Mouse (Mus musculus) neural tube, embryonic 12.5 days (tissue): ENCODE measurements around the gene Gm42420. TPM values are rescaled to one million over a fixed set of nuclear protein-coding genes. Genes with fewer than 3 reads are reported as not detected.

Experiments
- ATAC-seq: fragments of 200-750 bp; cut with Nextera tagmentation; 2 replicates; pipeline ENCODE4 v1.8.0; 2017; ENCODE audit warnings: low read depth, mild to moderate bottlenecking, moderate TSS enrichment, moderate library complexity; ENCODE audit not compliant: low FRiP score
- H3K27ac ChIP-seq: fragments of 300-500 bp; sonication (generic); 2 replicates; pipeline ENCODE4 v1.5.1; 2016
- H3K27me3 ChIP-seq: fragments of 300-500 bp; sonication (generic); replicated peaks from 2 replicates; pipeline ENCODE4 v1.6.1; 2016; ENCODE audit warnings: mild to moderate bottlenecking
- H3K36me3 ChIP-seq: fragments of 300-500 bp; sonication (generic); 2 replicates; pipeline ENCODE4 v1.6.1; 2016; ENCODE audit warnings: mild to moderate bottlenecking
- H3K4me1 ChIP-seq: fragments of 300-500 bp; sonication (generic); 2 replicates; pipeline ENCODE4 v1.6.1; 2016
- H3K4me2 ChIP-seq: fragments of 300-500 bp; sonication (generic); replicated peaks from 2 replicates; pipeline ENCODE4 v1.6.1; 2016; ENCODE audit warnings: mild to moderate bottlenecking
- H3K4me3 ChIP-seq: fragments of 300-500 bp; sonication (generic); 2 replicates; pipeline ENCODE4 v1.5.1; 2016
- H3K9ac ChIP-seq: fragments of 300-500 bp; sonication (generic); 2 replicates; pipeline ENCODE4 v1.6.1; 2016; ENCODE audit warnings: mild to moderate bottlenecking
- H3K9me3 ChIP-seq: fragments of 300-500 bp; sonication (generic); 2 replicates; pipeline ENCODE4 v1.6.1; 2016; ENCODE audit warnings: mild to moderate bottlenecking
- WGBS: fragments of 180-500 bp; shearing (Covaris S2); methylation state at CpG from one replicate; pipeline ENCODE4 v1.1.7; 2016; 5-methylcytosine and 5-hydroxymethylcytosine counted together
- polyA plus RNA-seq: library from polyadenylated mRNA; unstranded; fragments of >200 nt; fragmentation: Nextera tagmentation; extraction: Ambion mirVana; gene quantifications from 2 replicates; pipeline ENCODE4 v1.2.1, GENCODE M21; 2016

Gm42420 gene
- polyA plus RNA-seq, 1 experiment from 2014 or later, result 0.51 TPM

DNA sequence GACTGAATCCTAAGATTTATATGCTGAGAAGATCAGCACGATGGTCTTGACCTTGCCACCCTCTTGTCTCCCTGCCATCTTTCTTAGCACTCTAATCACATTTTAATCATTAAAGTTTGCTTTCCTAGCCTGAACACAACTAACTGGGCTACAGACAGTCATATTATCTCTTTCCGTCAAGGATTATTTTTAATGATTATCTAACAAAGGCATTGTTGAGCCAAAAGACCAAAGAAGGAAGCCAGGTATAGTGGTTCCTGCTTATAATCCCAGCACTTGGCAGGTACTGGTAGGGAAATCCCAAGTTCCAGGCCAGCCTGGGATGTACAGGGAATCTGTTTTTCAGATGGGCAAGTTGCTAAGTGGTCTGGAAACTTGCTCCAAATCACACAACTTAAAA lies 25.7 kb downstream of the Gm42420 start:
- Histone ChIP-seq H3K36me3 (peaks cover 19% of the 10 kb centered on the region), H3K4me3 (no peak overlapping the region), H3K27me3 (no peaks in the 10 kb centered on the region), H3K4me2 (no peak overlapping the region), H3K27ac (no peak overlapping the region), H3K4me1 (no peaks in the 10 kb centered on the region), H3K9me3 (no peaks in the 10 kb centered on the region), H3K9ac (no peak overlapping the region)
- ATAC-seq, result no peak
- WGBS, result 88% methylated on average over 2 of the region's 2 CpGs

Other genes starting within 250 kb of the Gm42420 start
- gene Slc37a3, start 208.1 kb upstream of the Gm42420 start, polyA plus RNA-seq, result 57.1 and 63.6 TPM in 2 replicates
- gene Rab19, start 204.6 kb upstream of the Gm42420 start, polyA plus RNA-seq, result 0.32 and 0.33 TPM in 2 replicates
- 204 and 209 TPM in 2 replicates for gene Mkrn1, start 165.3 kb upstream of the Gm42420 start, polyA plus RNA-seq
- 48.4 and 50.6 TPM in 2 replicates for gene Dennd2a, start 27.9 kb upstream of the Gm42420 start, polyA plus RNA-seq
- gene Adck2, start 11.9 kb upstream of the Gm42420 start, polyA plus RNA-seq, result 37.2 and 40.9 TPM in 2 replicates
- gene Ndufb2, start 6.8 kb downstream of the Gm42420 start, polyA plus RNA-seq, result 319 and 340 TPM in 2 replicates
- gene Braf, start 139.7 kb downstream of the Gm42420 start, polyA plus RNA-seq, result 23.2 and 24.0 TPM in 2 replicates
- 231 and 233 TPM in 2 replicates for gene Mrps33, start 225.2 kb downstream of the Gm42420 start, polyA plus RNA-seq